Mouse (Mus musculus): ENCODE results near the gene Sgsm1.

GRCm38 (mm10) chr5:113286591-113287520, 23.7 kb downstream of the Sgsm1 start:
- TF ChIP-seq CTCF (IDR thresholded peaks at IDR 0.05; ENCODE audit: control insufficient read depth, insufficient read depth, insufficient replicate concordance, low read depth, low read length) (peak; percentile 86), POLR2A (IDR thresholded peaks at IDR 0.05; ENCODE audit: control insufficient read depth, low read depth, low read length) (no peak)

Measured in testis, adult 2 months (tissue).